Comparison of ENCODE assay signal across 8 mouse cellular contexts in the genomic region with DNA sequence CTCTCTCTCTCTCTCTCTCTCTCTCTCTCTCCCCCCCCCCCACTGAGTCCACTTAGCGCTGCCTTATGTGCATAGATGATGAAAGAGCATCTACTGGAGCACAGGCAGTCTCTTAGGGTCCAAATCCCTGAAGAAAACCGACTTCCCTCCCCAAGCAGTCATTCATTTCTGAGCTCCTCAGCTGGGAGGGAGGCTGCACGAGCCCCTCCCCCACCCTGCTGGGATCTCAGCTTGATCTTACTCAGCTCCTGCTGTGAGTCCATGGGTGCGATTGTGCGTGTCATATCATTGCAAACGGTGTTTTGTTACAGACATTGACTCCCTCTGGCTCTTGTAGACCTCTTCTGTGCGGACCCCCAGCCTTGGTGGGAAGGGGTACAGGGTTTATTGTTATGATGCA. TPM values are rescaled to one million over a fixed set of nuclear protein-coding genes. Genes with fewer than 3 reads are reported as not detected.
DNase-seq lines count a peak whose midpoint lies in the region; ATAC-seq and TF ChIP-seq lines count a peak whose summit lies in the region.

No protein-coding gene starts in this region.

- H3K27me3 ChIP-seq in lung, embryonic 14.5 days (ENCODE audit: insufficient read depth, low read length): no peaks in the 10 kb centered on the region
- peaks cover 9% of the 10 kb centered on the region for H3K27me3 ChIP-seq in limb, embryonic 10.5 days (ENCODE audit: low read depth, poor library complexity, severe bottlenecking)

- H3K36me3 ChIP-seq in lung, embryonic 14.5 days (ENCODE audit: insufficient read depth): no peaks in the 10 kb centered on the region
- no peaks in the 10 kb centered on the region for H3K36me3 ChIP-seq in limb, embryonic 10.5 days

- H3K4me3 ChIP-seq in lung, embryonic 14.5 days (ENCODE audit: low read depth, low read length): no peak overlapping the region
- peak overlapping the region; percentile 28; the same call in 1 of the 2 replicates for H3K4me3 ChIP-seq in limb, embryonic 10.5 days

- H3K9ac ChIP-seq in lung, embryonic 14.5 days: no peak overlapping the region

- peak; percentile 18 for DNase-seq in adrenal gland, postnatal 10 days
- no peak for DNase-seq in adrenal gland, postnatal 4 days (ENCODE audit: low spot score in 2 of 2)
- no peak for DNase-seq in lung, embryonic 14.5 days
- no peak for DNase-seq in lung, postnatal 4 days
- no peak for DNase-seq in limb, embryonic 10.5 days (ENCODE audit: low spot score)
- DNase-seq in retina, embryonic 14.5 days (ENCODE audit: low spot score): peak; percentile 40
- DNase-seq in gastrocnemius, postnatal 36 days: no peak
- DNase-seq in layer of hippocampus, adult 18-20 months (ENCODE audit: low spot score in 2 of 2): no peak

- no peak overlapping the region for H3K27ac ChIP-seq in lung, embryonic 14.5 days (ENCODE audit: low read depth)
- no peak overlapping the region for H3K27ac ChIP-seq in limb, embryonic 10.5 days

- no peaks in the 10 kb centered on the region for H3K4me1 ChIP-seq in lung, embryonic 14.5 days (ENCODE audit: insufficient read depth)
- H3K4me1 ChIP-seq in limb, embryonic 10.5 days: no peaks in the 10 kb centered on the region

- WGBS in lung, embryonic 14.5 days: 9% methylated on average over 7 of the region's 7 CpGs
- WGBS in limb, embryonic 10.5 days: 11% methylated on average over 7 of the region's 7 CpGs

- intact Hi-C loops in gastrocnemius, postnatal 36 days (cut with DNase I): loop anchor here (5.0 kb wide), 1 partner anchor 62 kb away; no protein-coding TSS in a partner anchor

- TF ChIP-seq CTCF in lung, embryonic 14.5 days (IDR thresholded peaks at IDR 0.05; ENCODE audit: low read depth): no peak

- H3K9me3 ChIP-seq in lung, embryonic 14.5 days (ENCODE audit: low read depth, low read length): no peaks in the 10 kb centered on the region
- H3K9me3 ChIP-seq in limb, embryonic 10.5 days (replicated peaks): no peaks in the 10 kb centered on the region

- ATAC-seq in lung, embryonic 14.5 days (ENCODE audit: insufficient read depth): no peak

- H3K4me2 ChIP-seq in lung, embryonic 14.5 days: peak overlapping the region; percentile 29; the same call in 1 of the 2 replicates

RNA-seq across cellular contexts. Expression of gene Scnn1b, which starts 35.1 kb away (rescaled TPM):
- total RNA-seq in adrenal gland, postnatal 10 days (2021): under 1 TPM; 0.57 to 0.64 TPM
- total RNA-seq in adrenal gland, postnatal 4 days (2021): 1 to 10 TPM in 1 of 2 experiments, under 1 TPM in 1; 0.96 to 9.5 TPM
- 4.4 and 5.7 TPM in 2 replicates for polyA plus RNA-seq in lung, embryonic 14.5 days (2014; fragmentation: Nextera tagmentation; extraction: Ambion mirVana)
- polyA plus RNA-seq in limb, embryonic 10.5 days (2016; fragmentation: Nextera tagmentation; extraction: Ambion mirVana): not detected in 2 replicates
- not detected for total RNA-seq in gastrocnemius, postnatal 36 days (2021)
- not detected for total RNA-seq in layer of hippocampus, adult 18-20 months (2021)

Comparison
In these comparisons a context has a peak if more than half of its experiments do, and no peak if none do; other contexts are left out.
1. DNase-seq: peak in adrenal gland, postnatal 10 days (single experiment) and retina, embryonic 14.5 days (single experiment); none in adrenal gland, postnatal 4 days (0 of 2), lung, embryonic 14.5 days (single experiment), lung, postnatal 4 days (0 of 2), limb, embryonic 10.5 days (single experiment), gastrocnemius, postnatal 36 days (0 of 2) and layer of hippocampus, adult 18-20 months (0 of 2).